Mouse (Mus musculus): ENCODE measurements at regions not wholly inside any gene's neighbourhood (a gene's known extent, or its start where the extent isn't known, plus 50 kb on each side); places are given as distances from the start of the nearest gene placed in this dataset.

DNA sequence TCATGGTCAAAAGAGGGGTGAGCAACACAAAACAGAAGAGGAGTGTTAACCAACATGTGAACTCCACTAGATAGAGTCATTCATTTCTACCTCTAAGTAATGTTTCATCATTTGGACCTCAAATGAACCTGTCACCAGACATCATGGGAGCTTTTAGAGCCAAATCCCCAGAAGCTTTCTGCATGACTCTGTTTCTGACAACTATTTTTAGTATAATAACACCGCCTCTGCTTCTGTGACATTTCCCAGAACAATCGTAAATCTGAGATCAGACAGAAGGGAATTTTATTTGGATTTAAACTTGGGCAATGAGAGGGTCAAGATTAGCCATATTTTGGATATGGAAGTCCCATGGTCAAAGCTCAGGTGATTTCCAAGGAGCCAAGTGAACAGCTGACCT lies 61.4 kb upstream of the Thbs1 start:
- no peak for DNase-seq

DNA sequence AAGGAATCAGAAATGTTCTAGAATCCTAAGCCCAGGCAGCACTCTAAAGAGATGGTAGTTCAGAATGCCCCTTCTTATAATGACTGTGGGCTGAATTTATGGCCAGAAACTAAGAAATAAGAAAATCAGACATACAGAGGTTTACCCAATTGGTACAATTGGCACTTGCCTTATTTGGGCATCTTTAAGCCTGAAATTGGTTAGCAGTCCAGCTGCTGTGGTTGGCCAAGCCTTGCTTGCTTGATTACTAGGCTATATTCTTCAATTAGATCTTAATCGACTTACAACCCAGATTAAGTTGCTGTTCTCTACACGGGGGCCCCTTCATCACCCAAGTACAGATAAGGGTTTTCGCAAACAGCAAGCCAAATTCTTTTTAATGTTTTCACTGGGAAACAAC lies 60.1 kb upstream of the Thbs1 start:
- DNase-seq: no peak

DNA sequence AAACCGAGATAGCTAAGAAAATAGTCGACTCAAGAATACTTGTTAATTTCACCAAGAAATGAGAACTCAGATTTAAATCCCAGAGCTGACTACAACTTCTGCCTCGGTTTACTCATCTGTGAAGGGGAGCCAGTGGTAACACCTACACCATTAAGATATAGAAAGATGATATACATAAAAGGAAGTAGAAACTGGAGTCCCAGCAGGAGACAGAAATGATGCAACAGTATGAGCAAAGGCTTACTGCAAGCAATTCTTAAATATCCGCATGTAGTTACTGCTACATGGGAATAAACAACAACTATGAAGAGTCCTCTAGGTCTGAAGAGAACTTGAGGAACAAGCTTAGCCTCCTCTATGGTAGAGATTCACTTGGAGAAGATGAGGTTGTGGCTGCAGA lies 58.2 kb upstream of the Thbs1 start:
- no peak for DNase-seq

DNA sequence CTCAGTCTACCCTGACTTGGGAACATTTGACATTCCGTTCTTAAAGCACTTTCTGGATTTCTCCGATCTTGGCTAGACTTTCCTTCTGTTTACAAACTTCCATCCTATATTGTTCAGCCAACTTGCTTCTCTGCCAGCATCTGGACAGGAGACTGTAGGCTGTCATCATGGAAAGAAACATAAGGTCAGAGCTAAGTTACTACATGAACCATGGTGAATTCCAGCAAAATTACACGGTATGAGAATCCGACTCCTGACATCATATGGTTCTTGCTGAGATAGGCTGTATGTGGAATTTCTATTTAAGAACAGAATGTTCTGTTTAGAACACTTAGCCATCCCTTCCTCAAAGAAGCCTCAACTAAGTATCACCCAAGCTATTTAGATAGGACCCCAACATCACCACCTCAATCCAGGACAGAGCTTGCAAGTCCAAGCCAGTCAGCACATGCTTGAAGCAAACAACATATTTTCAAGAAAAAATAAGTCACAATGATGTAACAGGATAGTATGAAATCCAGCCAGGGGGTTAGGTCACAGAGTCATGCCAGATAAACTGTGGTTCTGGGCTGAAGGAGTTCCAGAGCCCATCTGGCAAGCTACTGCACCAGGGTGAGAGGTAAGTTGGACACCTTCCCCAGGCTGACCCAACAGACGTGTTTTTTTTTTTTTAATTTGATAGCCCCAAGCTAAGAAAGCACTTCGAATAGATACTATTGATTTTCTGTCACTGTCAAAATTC lies 52.9 kb upstream of the Thbs1 start:
- DNase-seq: no peak

DNA sequence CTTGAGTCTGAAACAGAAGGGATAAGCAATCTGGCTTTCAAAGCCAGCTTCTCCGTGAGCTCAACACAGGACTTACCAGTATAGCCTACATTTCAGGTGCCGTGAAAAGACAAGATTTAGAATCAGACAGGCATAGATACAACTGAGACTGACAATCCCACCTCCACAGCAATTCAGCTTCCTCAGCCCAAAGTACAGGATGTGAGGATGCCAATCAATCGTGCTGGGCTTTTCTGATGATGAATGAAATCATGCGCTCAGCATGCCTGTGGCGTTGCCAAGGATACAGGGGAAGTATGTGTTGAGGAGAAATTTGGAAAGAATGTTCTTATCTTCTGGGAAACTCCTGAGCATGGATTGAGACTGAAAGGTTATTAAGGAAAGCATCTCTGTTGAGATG lies 50.4 kb upstream of the Thbs1 start:
- no peak for DNase-seq
